Mouse (Mus musculus) liver, postnatal 0 days (tissue): ENCODE measurements at regions not wholly inside any gene's neighbourhood (a gene's known extent, or its start where the extent isn't known, plus 50 kb on each side); places are given as distances from the start of the nearest gene placed in this dataset.

Experiments
- ATAC-seq: fragments of 200-750 bp; cut with Nextera tagmentation; 2 replicates; pipeline ENCODE4 v1.8.0; 2017; ENCODE audit warnings: mild to moderate bottlenecking, moderate library complexity
- DNase-seq: peaks from one replicate; pipeline ENCODE4 v3.0.0-alpha.2; 2016
- H3K27ac ChIP-seq: fragments of 300-500 bp; sonication (generic); 2 replicates; pipeline ENCODE4 v1.5.1; 2014; ENCODE audit warnings: antibody characterized with exemption, moderate library complexity, mild to moderate bottlenecking, low read depth
- H3K27me3 ChIP-seq: fragments of 300-500 bp; sonication (generic); 2 replicates; pipeline ENCODE4 v1.6.1; 2014; ENCODE audit warnings: low read length, control low read depth, mixed read lengths; ENCODE audit not compliant: insufficient read depth
- H3K36me3 ChIP-seq: fragments of 300-500 bp; sonication (generic); replicated peaks from 2 replicates; pipeline ENCODE4 v1.6.1; 2014; ENCODE audit warnings: mild to moderate bottlenecking, control low read depth, low read length, moderate library complexity, mixed read lengths; ENCODE audit not compliant: insufficient read depth
- H3K4me1 ChIP-seq: fragments of 300-500 bp; sonication (generic); 2 replicates; pipeline ENCODE4 v1.6.1; 2014; ENCODE audit warnings: antibody characterized with exemption, mild to moderate bottlenecking, control low read depth; ENCODE audit not compliant: insufficient read depth
- H3K4me2 ChIP-seq: fragments of 300-500 bp; sonication (generic); 2 replicates; pipeline ENCODE4 v1.6.1; 2014; ENCODE audit warnings: low read depth, mild to moderate bottlenecking, low read length, moderate library complexity, mixed read lengths
- H3K4me3 ChIP-seq: fragments of 300-500 bp; sonication (generic); 2 replicates; pipeline ENCODE4 v1.5.1; 2014; ENCODE audit warnings: low read depth, low read length
- H3K9ac ChIP-seq: fragments of 300-500 bp; sonication (generic); replicated peaks from 2 replicates; pipeline ENCODE4 v1.6.1; 2014; ENCODE audit warnings: mild to moderate bottlenecking, moderate library complexity
- H3K9me3 ChIP-seq: fragments of 300-500 bp; sonication (generic); 2 replicates; pipeline ENCODE4 v1.6.1; 2016; ENCODE audit warnings: mild to moderate bottlenecking, control low read depth, low read length, mixed read lengths
- CTCF ChIP-seq: sonication (generic); IDR thresholded peaks from 2 replicates; pipeline ENCODE4 v1.5.1; 2016; ENCODE audit warnings: antibody characterized with exemption, low read depth
- EP300 ChIP-seq: IDR thresholded peaks from 2 replicates; pipeline ENCODE4 v1.6.1; 2016; ENCODE audit warnings: antibody characterized with exemption, low read depth, mild to moderate bottlenecking
- WGBS: fragments of 180-500 bp; shearing (Covaris S2); extraction: QIAGEN DNeasy Blood & Tissue Kit; methylation state at CpG from one replicate; pipeline ENCODE4 v1.1.7; 2014; ENCODE audit not compliant: insufficient replicate concordance; 5-methylcytosine and 5-hydroxymethylcytosine counted together

DNA sequence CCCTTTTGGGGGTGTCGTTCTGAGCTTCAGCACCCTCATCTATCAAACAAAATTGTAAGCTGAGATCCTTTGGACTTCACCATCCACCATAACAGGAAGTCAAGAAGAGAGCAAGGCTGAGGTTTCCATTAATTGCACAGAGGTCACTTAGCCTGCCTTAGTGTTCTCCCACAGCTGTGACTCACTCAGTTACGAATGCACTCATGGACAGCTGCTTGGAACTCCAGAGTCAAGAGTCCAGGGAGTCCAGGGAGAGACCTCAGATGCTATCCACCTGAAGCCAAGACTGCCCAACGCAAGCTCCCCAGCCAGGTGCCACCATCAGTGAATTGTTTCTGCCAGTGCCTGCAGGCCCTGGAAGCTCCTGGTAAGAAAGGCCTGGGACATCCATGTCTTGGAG is 259.8 kb downstream of the Tcf7l2 start:
- no peak overlapping the region for H3K9ac ChIP-seq
- H3K27me3 ChIP-seq: no peaks in the 10 kb centered on the region
- no peak for DNase-seq
- TF ChIP-seq CTCF (no peak), EP300 (no peak)
- no peaks in the 10 kb centered on the region for H3K4me1 ChIP-seq
- 83% methylated on average over 3 of the region's 3 CpGs for WGBS
- no peak for ATAC-seq
- no peak overlapping the region for H3K4me3 ChIP-seq
- H3K9me3 ChIP-seq: no peaks in the 10 kb centered on the region
- H3K36me3 ChIP-seq: no peaks in the 10 kb centered on the region
- no peak overlapping the region for H3K27ac ChIP-seq
- no peak overlapping the region for H3K4me2 ChIP-seq

DNA sequence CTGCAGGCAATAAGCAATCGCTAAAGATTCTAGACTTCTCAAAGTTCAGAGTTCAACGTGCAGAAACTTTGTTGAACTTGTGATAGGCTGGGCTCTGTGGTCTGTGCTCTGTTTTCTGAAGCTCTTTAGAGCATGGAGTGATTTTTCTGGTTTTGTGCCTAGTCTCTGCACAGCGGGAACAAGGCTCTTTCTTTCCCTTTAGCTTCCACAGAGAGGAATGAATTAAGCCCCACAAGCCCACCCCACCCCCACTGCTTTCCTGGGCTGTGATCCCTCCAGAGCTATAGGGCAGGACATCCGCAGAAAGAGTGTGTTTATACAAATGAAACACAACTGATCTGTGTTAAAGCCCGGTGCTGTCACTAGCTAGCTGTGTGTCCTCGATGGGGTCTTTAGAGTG is 264.3 kb downstream of the Tcf7l2 start:
- H3K4me3 ChIP-seq: no peak overlapping the region
- H3K27ac ChIP-seq: no peak overlapping the region
- WGBS: 52% methylated on average over 6 of the region's 6 CpGs
- H3K4me1 ChIP-seq: no peaks in the 10 kb centered on the region
- DNase-seq (no peak), ATAC-seq (no peak)
- no peaks in the 10 kb centered on the region for H3K36me3 ChIP-seq
- TF ChIP-seq EP300 (no peak), CTCF (no peak)
- no peak overlapping the region for H3K9ac ChIP-seq
- H3K9me3 ChIP-seq: no peaks in the 10 kb centered on the region
- H3K27me3 ChIP-seq: no peaks in the 10 kb centered on the region
- no peak overlapping the region for H3K4me2 ChIP-seq

DNA sequence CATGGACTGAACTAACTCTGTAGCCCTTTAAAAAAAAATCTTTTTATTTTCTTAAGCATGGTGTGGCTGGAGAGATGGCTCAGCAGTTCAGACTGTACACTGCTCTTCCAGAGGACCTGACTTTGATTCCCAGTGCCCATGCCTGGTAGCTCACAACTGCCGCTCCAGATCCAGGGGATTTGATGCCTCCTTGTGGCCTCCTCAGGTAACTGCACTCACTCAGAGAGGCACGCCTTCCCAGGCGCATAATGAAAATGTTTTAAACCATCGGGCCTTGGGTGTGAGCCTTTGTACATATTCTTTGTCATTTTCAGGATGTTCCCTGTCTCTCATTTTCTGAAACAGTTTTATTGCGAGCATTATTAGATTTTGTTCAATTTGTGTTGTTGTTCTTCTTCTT is 265.8 kb downstream of the Tcf7l2 start:
- peak; percentile 50 for TF ChIP-seq CTCF
- TF ChIP-seq EP300: no peak
- 90% methylated on average over 5 of the region's 5 CpGs for WGBS
- ATAC-seq: no peak

DNA sequence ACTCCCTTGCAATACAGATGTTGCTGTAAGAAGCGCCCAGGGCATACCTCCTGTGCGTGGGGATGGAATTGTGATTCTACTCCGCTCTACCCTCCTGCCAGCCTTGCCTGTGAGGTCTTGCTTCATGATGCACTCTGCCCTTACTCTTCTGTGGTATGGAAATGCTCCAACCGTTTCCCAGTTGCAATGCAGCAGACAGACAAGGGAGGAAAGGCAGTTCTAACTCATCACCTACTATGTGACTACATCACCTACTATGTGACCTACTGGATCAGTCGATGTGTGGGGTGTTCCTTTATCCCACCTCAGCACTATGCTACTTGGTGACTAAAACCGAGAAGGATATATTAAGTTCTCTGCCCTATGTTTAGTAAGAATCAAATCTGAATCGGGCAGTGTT is 269.1 kb downstream of the Tcf7l2 start:
- no peak for DNase-seq
- WGBS: 78% methylated on average over 7 of the region's 7 CpGs
- no peaks in the 10 kb centered on the region for H3K4me1 ChIP-seq
- no peaks in the 10 kb centered on the region for H3K27me3 ChIP-seq
- no peaks in the 10 kb centered on the region for H3K9me3 ChIP-seq
- H3K27ac ChIP-seq: no peak overlapping the region
- ATAC-seq: no peak
- no peak for TF ChIP-seq CTCF
- TF ChIP-seq EP300: no peak
- H3K36me3 ChIP-seq: no peaks in the 10 kb centered on the region
- H3K4me2 ChIP-seq: no peak overlapping the region
- H3K9ac ChIP-seq: no peak overlapping the region
- H3K4me3 ChIP-seq: no peak overlapping the region

More for the DNA sequence above, 265.8 kb downstream of the Tcf7l2 start:
- Histone ChIP-seq H3K4me1 (no peaks in the 10 kb centered on the region), H3K9ac (no peak overlapping the region), H3K9me3 (no peaks in the 10 kb centered on the region), H3K36me3 (no peaks in the 10 kb centered on the region), H3K4me3 (no peak overlapping the region), H3K27ac (no peak overlapping the region), H3K27me3 (no peaks in the 10 kb centered on the region), H3K4me2 (no peak overlapping the region)
- DNase-seq: no peak

DNA sequence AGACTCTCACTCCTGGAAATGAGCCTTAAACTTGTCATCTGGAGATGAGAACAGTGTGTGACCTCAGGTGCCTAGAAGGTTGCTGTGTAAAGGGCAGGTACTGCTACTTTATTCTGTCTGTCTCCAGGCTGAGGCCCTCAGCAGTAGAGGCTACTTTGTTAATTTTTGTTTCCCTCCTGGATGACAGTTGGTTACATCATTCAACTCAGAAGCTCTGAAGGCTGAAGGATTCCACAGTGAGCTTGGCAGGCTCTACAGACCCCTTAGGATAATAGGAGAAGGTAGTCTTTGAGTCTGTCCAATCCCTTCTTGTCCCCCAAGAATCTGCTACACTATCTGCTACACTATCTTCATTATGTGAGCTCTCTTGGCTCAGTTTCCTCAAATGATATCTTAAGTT is 269.7 kb downstream of the Tcf7l2 start:
- no peaks in the 10 kb centered on the region for H3K27me3 ChIP-seq
- no peaks in the 10 kb centered on the region for H3K36me3 ChIP-seq
- ATAC-seq: no peak
- no peak overlapping the region for H3K9ac ChIP-seq
- no peak overlapping the region for H3K4me2 ChIP-seq
- no peaks in the 10 kb centered on the region for H3K4me1 ChIP-seq
- H3K9me3 ChIP-seq: no peaks in the 10 kb centered on the region
- no peak overlapping the region for H3K4me3 ChIP-seq
- DNase-seq: no peak
- no peak overlapping the region for H3K27ac ChIP-seq
- TF ChIP-seq CTCF (no peak), EP300 (no peak)

DNA sequence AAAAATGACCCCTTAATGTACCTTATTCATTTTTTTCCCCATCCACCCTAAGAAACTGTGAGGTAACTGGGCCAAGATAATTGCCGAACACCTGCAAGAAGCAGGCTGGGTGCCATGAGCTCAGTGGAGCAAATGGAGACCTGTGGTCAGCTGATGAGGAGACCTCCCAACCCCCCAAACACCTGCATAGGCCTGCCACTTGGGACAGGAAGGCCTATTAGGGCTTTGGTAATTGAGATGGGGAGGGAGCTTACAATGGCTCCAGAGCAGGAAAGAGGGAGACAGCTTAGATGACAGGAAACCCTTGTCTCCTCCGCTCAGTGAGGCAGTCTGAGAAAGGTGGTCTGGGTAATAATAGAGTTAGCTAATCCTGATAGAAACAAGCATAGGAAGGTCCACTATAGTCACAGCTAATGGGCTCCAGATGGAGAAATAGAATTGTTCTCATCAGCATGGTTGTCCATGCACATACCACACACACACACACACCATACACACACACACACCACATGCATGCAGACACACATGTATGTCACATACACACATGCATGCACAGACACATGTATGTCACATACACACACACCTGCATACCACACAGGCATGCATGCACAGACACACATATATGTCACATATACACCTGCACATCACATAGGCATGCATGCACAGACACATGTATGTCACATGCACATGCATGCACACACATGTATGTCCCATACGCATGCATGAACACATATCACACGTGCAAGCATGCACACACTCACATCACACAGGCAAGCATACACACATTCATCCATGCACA is 270.2 kb upstream of the Habp2 start:
- ATAC-seq (no peak), DNase-seq (no peak)
- H3K4me1 ChIP-seq: no peaks in the 10 kb centered on the region
- no peak overlapping the region for H3K9ac ChIP-seq
- no peak overlapping the region for H3K4me3 ChIP-seq
- no peak overlapping the region for H3K27ac ChIP-seq
- TF ChIP-seq EP300 (no peak), CTCF (no peak)
- H3K9me3 ChIP-seq: no peaks in the 10 kb centered on the region
- WGBS: 75% methylated on average over 4 of the region's 4 CpGs
- no peak overlapping the region for H3K4me2 ChIP-seq
- no peaks in the 10 kb centered on the region for H3K27me3 ChIP-seq
- no peaks in the 10 kb centered on the region for H3K36me3 ChIP-seq
